Mouse (Mus musculus) splenic B cell, adult 2 months (primary cell): Measurements from ENCODE around the gene Met.

Source experiments
- DNase-seq: peaks from one replicate; pipeline ENCODE4 v3.0.0-alpha.2; 2011; ENCODE audit warnings: low read depth, low spot score
- H3K27me3 ChIP-seq: 2 replicates; pipeline ENCODE4 v1.6.1; 2012; ENCODE audit warnings: mild to moderate bottlenecking, low read length, moderate library complexity, mixed read lengths; ENCODE audit not compliant: control insufficient read depth, poor library complexity, insufficient read depth, severe bottlenecking
- H3K36me3 ChIP-seq: 2 replicates; pipeline ENCODE4 v1.6.1; 2012; ENCODE audit warnings: mild to moderate bottlenecking, low read length, moderate library complexity, mixed read lengths; ENCODE audit not compliant: control insufficient read depth, poor library complexity, insufficient read depth, severe bottlenecking

The Met gene

GRCm38 (mm10) chr6:17506831-17507230 lies 43.2 kb downstream of the Met start:
- Histone ChIP-seq H3K36me3 (no peaks in the 10 kb centered on the region), H3K27me3 (no peaks in the 10 kb centered on the region)
- no peak for DNase-seq

GRCm38 (mm10) chr6:17508184-17508583 lies 44.6 kb downstream of the Met start:
- Histone ChIP-seq H3K36me3 (no peaks in the 10 kb centered on the region), H3K27me3 (no peaks in the 10 kb centered on the region)
- DNase-seq = no peak

- Histone ChIP-seq H3K36me3 (no peaks in the 10 kb centered on the region), H3K27me3 (no peaks in the 10 kb centered on the region)
- DNase-seq = no peak
These were observed 45.2 kb downstream of the Met start for GRCm38 (mm10) chr6:17508604-17509372.

GRCm38 (mm10) chr6:17513381-17513780 lies 49.8 kb downstream of the Met start:
- DNase-seq = no peak
- no peaks in the 10 kb centered on the region for H3K36me3 ChIP-seq
- H3K27me3 ChIP-seq = no peaks in the 10 kb centered on the region

- Histone ChIP-seq H3K27me3 (no peaks in the 10 kb centered on the region), H3K36me3 (no peaks in the 10 kb centered on the region)
- no peak for DNase-seq
These were observed 52.3 kb downstream of the Met start for GRCm38 (mm10) chr6:17515775-17516460.

- no peaks in the 10 kb centered on the region for H3K27me3 ChIP-seq
- H3K36me3 ChIP-seq = no peaks in the 10 kb centered on the region
- no peak for DNase-seq
These were observed 58.5 kb downstream of the Met start for GRCm38 (mm10) chr6:17521901-17522717.

GRCm38 (mm10) chr6:17522917-17523316 lies 59.3 kb downstream of the Met start:
- DNase-seq = no peak
- Histone ChIP-seq H3K27me3 (no peaks in the 10 kb centered on the region), H3K36me3 (no peaks in the 10 kb centered on the region)

GRCm38 (mm10) chr6:17529490-17530269 lies 66.1 kb downstream of the Met start:
- H3K27me3 ChIP-seq = no peaks in the 10 kb centered on the region
- H3K36me3 ChIP-seq = no peaks in the 10 kb centered on the region
- DNase-seq = no peak

GRCm38 (mm10) chr6:17541615-17542014 lies 78.0 kb downstream of the Met start:
- Histone ChIP-seq H3K36me3 (no peaks in the 10 kb centered on the region), H3K27me3 (no peaks in the 10 kb centered on the region)
- DNase-seq = no peak

- peak; percentile 44 for DNase-seq
- H3K36me3 ChIP-seq = no peaks in the 10 kb centered on the region
- H3K27me3 ChIP-seq = no peaks in the 10 kb centered on the region
These were observed 78.8 kb downstream of the Met start for GRCm38 (mm10) chr6:17542383-17542782.

GRCm38 (mm10) chr6:17545480-17545879 lies 81.9 kb downstream of the Met start:
- no peak for DNase-seq
- Histone ChIP-seq H3K27me3 (no peaks in the 10 kb centered on the region), H3K36me3 (no peaks in the 10 kb centered on the region)

GRCm38 (mm10) chr6:17546341-17546740 lies 82.7 kb downstream of the Met start:
- DNase-seq = no peak
- H3K27me3 ChIP-seq = no peaks in the 10 kb centered on the region
- no peaks in the 10 kb centered on the region for H3K36me3 ChIP-seq

- no peaks in the 10 kb centered on the region for H3K36me3 ChIP-seq
- DNase-seq = no peak
- no peaks in the 10 kb centered on the region for H3K27me3 ChIP-seq
These were observed 83.2 kb downstream of the Met start for GRCm38 (mm10) chr6:17546825-17547224.

GRCm38 (mm10) chr6:17548786-17549185 lies 85.2 kb downstream of the Met start:
- no peak for DNase-seq
- Histone ChIP-seq H3K27me3 (no peaks in the 10 kb centered on the region), H3K36me3 (no peaks in the 10 kb centered on the region)
